Mouse (Mus musculus): ENCODE results near the gene Fam47c.

The Fam47c gene

DNA sequence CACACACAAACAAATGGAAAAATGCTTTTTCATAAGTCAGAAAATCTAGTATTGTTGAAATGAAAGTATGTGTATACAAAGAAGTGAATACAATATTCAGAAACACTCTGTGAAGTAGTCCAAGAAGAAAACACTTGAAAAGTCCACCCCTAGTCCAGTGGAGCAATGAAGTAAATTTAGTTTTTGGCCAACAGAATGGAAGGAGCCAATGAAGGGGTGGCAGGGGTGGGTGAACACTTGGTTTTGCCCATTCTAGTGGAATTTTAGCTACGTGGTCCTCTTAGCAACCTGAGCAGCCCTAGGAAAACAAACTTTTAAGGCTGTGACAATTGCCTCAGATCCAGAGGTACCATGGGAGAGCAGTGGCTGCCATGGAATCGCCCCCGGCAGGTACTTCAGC lies at the start of gene Fam47c:
Gene Fam47c (plus strand): TSS at position 301 of the 400 bp plus-strand sequence.
- in situ Hi-C loops (cut with MboI; ENCODE audit: low pct_unique_long_range_greater_than_20kb in 1 of 2, low sequenced_read_pairs in 2 of 2, unreplicated experiment in 1 of 2): loop anchor here in 1 of 2 experiments (25.0 kb wide), 1 partner anchor 375 kb away; the partner anchor contains the start of gene 4930480E11Rik

GRCm38 (mm10) chrX:78769408-78769807 lies 31.8 kb downstream of the Fam47c start:
- in situ Hi-C loops (cut with MboI; ENCODE audit: low pct_unique_long_range_greater_than_20kb in 1 of 2, low sequenced_read_pairs in 2 of 2, unreplicated experiment in 1 of 2): no loop called here

DNA sequence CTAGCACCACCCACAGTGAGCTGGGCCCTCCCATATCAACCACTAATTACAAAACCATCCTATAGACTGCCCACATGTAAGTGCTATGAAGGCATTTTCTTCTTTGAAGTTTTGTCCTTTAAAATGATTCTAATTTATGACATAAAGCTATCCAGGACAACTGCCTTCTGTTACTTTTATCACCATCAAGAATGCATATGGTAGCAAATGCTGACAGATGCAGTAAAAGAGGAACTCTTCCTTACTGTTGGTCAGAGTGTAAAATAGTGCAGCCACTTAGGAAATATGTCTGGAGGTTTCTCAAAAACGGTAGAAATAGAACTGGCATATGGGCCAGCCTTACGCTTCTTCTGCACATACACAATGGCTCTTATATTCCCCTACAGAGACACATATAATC lies 39.5 kb downstream of the Fam47c start:
- in situ Hi-C loops (cut with MboI; ENCODE audit: low pct_unique_long_range_greater_than_20kb in 1 of 2, low sequenced_read_pairs in 2 of 2, unreplicated experiment in 1 of 2): no loop called here

Data from mouse embryonic stem cell (cell line).